Mouse (Mus musculus) stomach, postnatal 0 days (tissue): ENCODE measurements around the gene Atp1a2.

Experiments used
- CTCF ChIP-seq: IDR thresholded peaks from 2 replicates; pipeline ENCODE4 v1.5.1; 2016; ENCODE audit warnings: antibody characterized with exemption, low read depth, mild to moderate bottlenecking, moderate library complexity
- EP300 ChIP-seq: optimal IDR thresholded peaks from 2 replicates; pipeline ENCODE3; 2016; ENCODE audit warnings: antibody characterized with exemption

- no peak for TF ChIP-seq CTCF
- TF ChIP-seq EP300, result no peak
Observed at GRCm38 (mm10) chr1:172319346-172319745, 21.5 kb upstream of the Atp1a2 start.
